Mouse (Mus musculus) spleen, adult 2 months (tissue): ENCODE measurements around the gene Notch1.

ENCODE experiments used
- CTCF ChIP-seq: fragments of 200-500 bp; IDR thresholded peaks from 2 replicates; pipeline ENCODE4 v1.5.1; 2011; ENCODE audit warnings: mild to moderate bottlenecking, inconsistent platforms; ENCODE audit not compliant: insufficient read depth, insufficient read length, insufficient replicate concordance; ENCODE audit errors: extremely low read depth
- POLR2A ChIP-seq: fragments of 200-500 bp; IDR thresholded peaks from 2 replicates; pipeline ENCODE4 v1.6.1; 2011; ENCODE audit warnings: low read depth, low read length, inconsistent platforms

GRCm38 (mm10) chr2:26553904-26554303 lies 37.4 kb upstream of the Notch1 start:
- TF ChIP-seq CTCF (no peak), POLR2A (no peak)
